Mouse (Mus musculus) stomach, postnatal 0 days (tissue): ENCODE measurements around the gene Pkn3.

Source experiments
- CTCF ChIP-seq: IDR thresholded peaks from 2 replicates; pipeline ENCODE4 v1.5.1; 2016; ENCODE audit warnings: antibody characterized with exemption, low read depth, mild to moderate bottlenecking, moderate library complexity
- EP300 ChIP-seq: optimal IDR thresholded peaks from 2 replicates; pipeline ENCODE3; 2016; ENCODE audit warnings: antibody characterized with exemption

- TF ChIP-seq CTCF, result no peak
- no peak for TF ChIP-seq EP300
These were observed 44.5 kb upstream of the Pkn3 start for GRCm38 (mm10) chr2:30032957-30033356.
